In the genomic region with DNA sequence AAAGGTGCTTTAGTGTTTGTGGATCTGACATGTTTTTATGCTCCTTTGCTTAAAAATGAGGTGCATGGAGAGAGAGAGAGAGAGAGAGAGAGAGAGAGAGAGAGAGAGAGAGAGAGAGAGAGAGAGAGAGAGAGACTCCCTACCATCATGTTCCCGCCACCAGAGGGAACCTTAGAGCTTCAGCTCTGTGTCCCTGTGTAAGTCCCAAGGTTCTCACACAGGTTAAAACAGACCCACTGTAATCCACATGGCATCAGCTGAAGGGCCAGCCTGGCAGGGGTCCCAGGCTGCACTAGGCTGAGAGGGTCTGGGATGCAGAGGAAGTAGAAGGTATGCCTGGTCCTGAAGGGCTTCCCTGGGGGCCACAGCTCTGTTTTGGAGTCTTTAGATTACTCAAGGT, we compare ENCODE assay signal across 21 mouse cellular contexts. TPM values are rescaled to one million over a fixed set of nuclear protein-coding genes. Genes with fewer than 3 reads are reported as not detected.
DNase-seq lines count a peak whose midpoint lies in the region; ATAC-seq and TF ChIP-seq lines count a peak whose summit lies in the region.
"Had no signal": no experiment of that assay in that cellular context is flagged by ENCODE, and none has a peak within 500 bp of the region (broad histone marks: within the 10 kb centered on the region; RNA-seq: fewer than 3 reads in every experiment).

No protein-coding gene starts in this region.

- H3K27ac ChIP-seq in gastrocnemius, adult 2 months, result no peak overlapping the region
- H3K27ac ChIP-seq in left cerebral cortex, adult 2 months, result no peak overlapping the region
- H3K27ac ChIP-seq: embryonic facial prominence, embryonic 10.5 days; hindbrain, embryonic 14.5 days; intestine, embryonic 15.5 days; limb, embryonic 10.5 days; macrophage; midbrain, embryonic 10.5 days had no signal

- TF ChIP-seq CTCF in gastrocnemius, adult 2 months (IDR thresholded peaks at IDR 0.05), result peak; percentile 15; the same call in 1 of the 2 replicates
- TF ChIP-seq CTCF in left cerebral cortex, adult 2 months (IDR thresholded peaks at IDR 0.05), result peak; percentile 55

- ATAC-seq in cerebellum, adult (ENCODE audit: insufficient number of reproducible peaks, low FRiP score, low TSS enrichment), result no peak
- ATAC-seq: intestine, embryonic 15.5 days; Patski had no signal

- intact Hi-C loops in gastrocnemius, adult 2 months (cut with DNase I), result no loop called here
- intact Hi-C loops in gastrocnemius, postnatal 14 days (cut with DNase I; ENCODE audit: low total_unique reads), result no loop called here
- intact Hi-C loops in left cerebral cortex, adult 2 months (cut with DNase I), result loop anchor here (1.0 to 2.0 kb wide), 2 partner anchors 47 to 62 kb away; no protein-coding TSS in a partner anchor
- intact Hi-C loops in left cerebral cortex, postnatal 36 days (cut with DNase I), result no loop called here

- H3K4me3 ChIP-seq in gastrocnemius, adult 2 months, result no peak overlapping the region
- H3K4me3 ChIP-seq in left cerebral cortex, adult 2 months, result no peak overlapping the region
- H3K4me3 ChIP-seq: embryonic facial prominence, embryonic 10.5 days; heart, embryonic 12.5 days; intestine, embryonic 15.5 days; limb, embryonic 10.5 days; midbrain, embryonic 10.5 days had no signal

- DNase-seq in cerebellum, adult 11-12 months, result peak; percentile 50
- DNase-seq in gastrocnemius, adult 2 months, result no peak
- no peak for DNase-seq in gastrocnemius, postnatal 14 days
- DNase-seq in left cerebral cortex, adult 2 months (ENCODE audit: extremely low spot score in 1 of 2, low spot score in 2 of 2), result peak in 1 of 2 experiments; percentile 42
- DNase-seq in left cerebral cortex, postnatal 36 days (ENCODE audit: low spot score in 2 of 2), result no peak
- DNase-seq in MN1 (ENCODE audit: low spot score) (peak; percentile 36), liver (no peak)
- DNase-seq: adrenal gland, postnatal 10 days; gastrocnemius, postnatal 36 days; layer of hippocampus, postnatal 36 days; lung, adult 2 months had no signal

RNA-seq across cellular contexts. Expression of a gene that starts 6.4 kb away (rescaled TPM):
- total RNA-seq in gastrocnemius, adult 2 months (2021), result under 1 TPM; 0.87 to 0.92 TPM
- total RNA-seq in gastrocnemius, postnatal 14 days (2021), result 1 to 10 TPM; 2.7 to 4.0 TPM
- total RNA-seq in left cerebral cortex, adult 2 months (2021), result 100 to 1,000 TPM; 118 to 121 TPM
- total RNA-seq in left cerebral cortex, postnatal 36 days (2021), result 100 to 1,000 TPM; 110 to 124 TPM
- total RNA-seq: monocyte, adult 5-6 weeks had no signal

Comparison
In these comparisons a context has a peak if more than half of its experiments do, and no peak if none do; other contexts are left out.
1. DNase-seq: peak in cerebellum, adult 11-12 months (single experiment) and MN1 (single experiment); none in gastrocnemius, adult 2 months (single experiment), gastrocnemius, postnatal 14 days (single experiment), left cerebral cortex, postnatal 36 days (0 of 2) and liver (single experiment).
2. RNA of a gene that starts 6.4 kb away (total RNA-seq): 110 to 124 TPM in left cerebral cortex, postnatal 36 days and 118 to 121 TPM in left cerebral cortex, adult 2 months; 2.7 to 4.0 TPM in gastrocnemius, postnatal 14 days and 0.87 to 0.92 TPM in gastrocnemius, adult 2 months; every median in the first group is over 10 times any median in the second.